Mouse (Mus musculus): ENCODE data around the gene Ftsj3.

- no peak for TF ChIP-seq POLR2A (IDR thresholded peaks at IDR 0.05; ENCODE audit: borderline replicate concordance, control insufficient read depth, low read depth, low read length)
- TF ChIP-seq CTCF (IDR thresholded peaks at IDR 0.05; ENCODE audit: control insufficient read depth, insufficient read depth, low read length) = no peak
Observed at GRCm38 (mm10) chr11:106256775-106257174, 896 bp upstream of the Ftsj3 start.
